Mouse (Mus musculus): ENCODE results near the gene Itga9.

The Itga9 gene

GRCm38 (mm10) chr9:118606817-118607371 is 404 bp downstream of the Itga9 start:
- DNase-seq (ENCODE audit: low read depth), result peak; percentile 22

GRCm38 (mm10) chr9:118607701-118608401 is 1.4 kb downstream of the Itga9 start:
- DNase-seq (ENCODE audit: low read depth), result no peak

- no peak for DNase-seq (ENCODE audit: low read depth)
These were observed 2.1 kb downstream of the Itga9 start for GRCm38 (mm10) chr9:118608556-118608955.

- DNase-seq (ENCODE audit: low read depth), result peak; percentile 16
These were observed 3.6 kb downstream of the Itga9 start for GRCm38 (mm10) chr9:118610060-118610459.

GRCm38 (mm10) chr9:118611111-118611541 is 4.6 kb downstream of the Itga9 start:
- DNase-seq (ENCODE audit: low read depth), result no peak

GRCm38 (mm10) chr9:118611958-118612581 is 5.6 kb downstream of the Itga9 start:
- DNase-seq (ENCODE audit: low read depth), result peak; percentile 18

- no peak for DNase-seq (ENCODE audit: low read depth)
These were observed 10.7 kb downstream of the Itga9 start for GRCm38 (mm10) chr9:118617237-118617636.

GRCm38 (mm10) chr9:118618732-118619250 is 12.3 kb downstream of the Itga9 start:
- no peak for DNase-seq (ENCODE audit: low read depth)

- no peak for DNase-seq (ENCODE audit: low read depth)
These were observed 14.3 kb downstream of the Itga9 start for GRCm38 (mm10) chr9:118620807-118621206.

- no peak for DNase-seq (ENCODE audit: low read depth)
These were observed 15.2 kb downstream of the Itga9 start for GRCm38 (mm10) chr9:118621691-118622090.

GRCm38 (mm10) chr9:118622376-118623166 is 16.1 kb downstream of the Itga9 start:
- no peak for DNase-seq (ENCODE audit: low read depth)

GRCm38 (mm10) chr9:118623483-118623882 is 17.0 kb downstream of the Itga9 start:
- no peak for DNase-seq (ENCODE audit: low read depth)

GRCm38 (mm10) chr9:118624146-118624545 is 17.7 kb downstream of the Itga9 start:
- no peak for DNase-seq (ENCODE audit: low read depth)

- no peak for DNase-seq (ENCODE audit: low read depth)
These were observed 23.4 kb downstream of the Itga9 start for GRCm38 (mm10) chr9:118629763-118630379.

- DNase-seq (ENCODE audit: low read depth), result no peak
These were observed 25.6 kb downstream of the Itga9 start for GRCm38 (mm10) chr9:118631775-118632757.

- DNase-seq (ENCODE audit: low read depth), result no peak
These were observed 26.3 kb downstream of the Itga9 start for GRCm38 (mm10) chr9:118632758-118633143.

GRCm38 (mm10) chr9:118638642-118639210 is 32.2 kb downstream of the Itga9 start:
- DNase-seq (ENCODE audit: low read depth), result no peak

- DNase-seq (ENCODE audit: low read depth), result no peak
These were observed 39.3 kb downstream of the Itga9 start for GRCm38 (mm10) chr9:118645698-118646355.

- no peak for DNase-seq (ENCODE audit: low read depth)
These were observed 41.0 kb downstream of the Itga9 start for GRCm38 (mm10) chr9:118647495-118647894.

GRCm38 (mm10) chr9:118650976-118651375 is 44.5 kb downstream of the Itga9 start:
- DNase-seq (ENCODE audit: low read depth), result no peak
